Mouse (Mus musculus) neural tube, embryonic 11.5 days (tissue): ENCODE data around the gene Afap1. TPM values are rescaled to one million over a fixed set of nuclear protein-coding genes. Genes with fewer than 3 reads are reported as not detected.

Source experiments
- ATAC-seq: fragments of 200-750 bp; cut with Nextera tagmentation; 2 replicates; pipeline ENCODE4 v1.8.0; 2017; ENCODE audit warnings: moderate number of reproducible peaks, mild to moderate bottlenecking, moderate TSS enrichment, moderate library complexity; ENCODE audit not compliant: insufficient read depth, low FRiP score, low TSS enrichment
- DNase-seq: peaks from one replicate; pipeline ENCODE4 v3.0.0-alpha.2; 2015; ENCODE audit warnings: low spot score
- H3K27ac ChIP-seq: fragments of 300-500 bp; sonication (generic); 2 replicates; pipeline ENCODE4 v1.5.1; 2014; ENCODE audit warnings: low read depth, mild to moderate bottlenecking, low read length
- H3K27me3 ChIP-seq: fragments of 300-500 bp; sonication (generic); 2 replicates; pipeline ENCODE4 v1.6.1; 2014; ENCODE audit warnings: mild to moderate bottlenecking, low read length, mixed read lengths; ENCODE audit not compliant: control insufficient read depth, insufficient read depth
- H3K36me3 ChIP-seq: fragments of 300-500 bp; sonication (generic); 2 replicates; pipeline ENCODE4 v1.6.1; 2014; ENCODE audit warnings: mild to moderate bottlenecking, low read length, moderate library complexity, mixed read lengths; ENCODE audit not compliant: control insufficient read depth, insufficient read depth
- H3K4me1 ChIP-seq: fragments of 300-500 bp; sonication (generic); 2 replicates; pipeline ENCODE4 v1.6.1; 2014; ENCODE audit warnings: low read length, mixed read lengths; ENCODE audit not compliant: control insufficient read depth, insufficient read depth
- H3K4me2 ChIP-seq: fragments of 300-500 bp; sonication (generic); 2 replicates; pipeline ENCODE4 v1.6.1; 2014; ENCODE audit warnings: low read depth, mild to moderate bottlenecking, moderate library complexity
- H3K4me3 ChIP-seq: fragments of 300-500 bp; sonication (generic); 2 replicates; pipeline ENCODE4 v1.5.1; 2014; ENCODE audit warnings: low read depth, low read length
- H3K9ac ChIP-seq: fragments of 300-500 bp; sonication (generic); 2 replicates; pipeline ENCODE4 v1.6.1; 2014; ENCODE audit warnings: mild to moderate bottlenecking, low read length
- H3K9me3 ChIP-seq: fragments of 300-500 bp; sonication (generic); 2 replicates; pipeline ENCODE4 v1.6.1; 2016; ENCODE audit warnings: low read length; ENCODE audit not compliant: control insufficient read depth
- WGBS: fragments of 180-500 bp; shearing (Covaris S2); extraction: QIAGEN DNeasy Blood & Tissue Kit; methylation state at CpG from one replicate; pipeline ENCODE4 v1.1.7; 2014; 5-methylcytosine and 5-hydroxymethylcytosine counted together
- polyA plus RNA-seq: library from polyadenylated mRNA; unstranded; fragments of >200 nt; fragmentation: Nextera tagmentation; extraction: Ambion mirVana; gene quantifications from 2 replicates; pipeline ENCODE4 v1.2.1, GENCODE M21; 2014

The Afap1 gene
- polyA plus RNA-seq, 1 experiment from 2014 or later: 61.8 TPM

GRCm38 (mm10) chr5:35918387-35918786, 25.3 kb downstream of the Afap1 start:
- no peaks in the 10 kb centered on the region for H3K27me3 ChIP-seq
- peak overlapping the region; percentile 82 for H3K27ac ChIP-seq
- no peaks in the 10 kb centered on the region for H3K9me3 ChIP-seq
- no peaks in the 10 kb centered on the region for H3K36me3 ChIP-seq
- H3K4me2 ChIP-seq: no peak overlapping the region
- DNase-seq (no peak), ATAC-seq (no peak)
- peak overlapping the region; percentile 24; the same call in 1 of the 2 replicates for H3K9ac ChIP-seq
- WGBS: 39% methylated on average over 8 of the region's 8 CpGs
- no peak overlapping the region for H3K4me3 ChIP-seq
- H3K4me1 ChIP-seq: peaks cover 39% of the 10 kb centered on the region

GRCm38 (mm10) chr5:35920076-35920475, 27.0 kb downstream of the Afap1 start:
- H3K9me3 ChIP-seq: no peaks in the 10 kb centered on the region
- H3K4me2 ChIP-seq: no peak overlapping the region
- 49% methylated on average over 4 of the region's 4 CpGs for WGBS
- H3K4me3 ChIP-seq: no peak overlapping the region
- H3K36me3 ChIP-seq: no peaks in the 10 kb centered on the region
- no peaks in the 10 kb centered on the region for H3K27me3 ChIP-seq
- H3K27ac ChIP-seq: peak overlapping the region; percentile 82; the same call in 1 of the 2 replicates
- DNase-seq: no peak
- ATAC-seq: no peak
- H3K4me1 ChIP-seq: peaks cover 45% of the 10 kb centered on the region
- no peak overlapping the region for H3K9ac ChIP-seq

GRCm38 (mm10) chr5:35920557-35920956, 27.4 kb downstream of the Afap1 start:
- Histone ChIP-seq H3K4me1 (peaks cover 46% of the 10 kb centered on the region), H3K27me3 (no peaks in the 10 kb centered on the region), H3K9ac (no peak overlapping the region), H3K27ac (no peak overlapping the region), H3K36me3 (no peaks in the 10 kb centered on the region), H3K9me3 (no peaks in the 10 kb centered on the region), H3K4me2 (no peak overlapping the region), H3K4me3 (no peak overlapping the region)
- ATAC-seq (no peak), DNase-seq (no peak)

- H3K9me3 ChIP-seq: no peaks in the 10 kb centered on the region
- 84% methylated on average over 6 of the region's 6 CpGs for WGBS
- ATAC-seq: no peak
These were observed 28.0 kb downstream of the Afap1 start for GRCm38 (mm10) chr5:35921141-35921540.

DNA sequence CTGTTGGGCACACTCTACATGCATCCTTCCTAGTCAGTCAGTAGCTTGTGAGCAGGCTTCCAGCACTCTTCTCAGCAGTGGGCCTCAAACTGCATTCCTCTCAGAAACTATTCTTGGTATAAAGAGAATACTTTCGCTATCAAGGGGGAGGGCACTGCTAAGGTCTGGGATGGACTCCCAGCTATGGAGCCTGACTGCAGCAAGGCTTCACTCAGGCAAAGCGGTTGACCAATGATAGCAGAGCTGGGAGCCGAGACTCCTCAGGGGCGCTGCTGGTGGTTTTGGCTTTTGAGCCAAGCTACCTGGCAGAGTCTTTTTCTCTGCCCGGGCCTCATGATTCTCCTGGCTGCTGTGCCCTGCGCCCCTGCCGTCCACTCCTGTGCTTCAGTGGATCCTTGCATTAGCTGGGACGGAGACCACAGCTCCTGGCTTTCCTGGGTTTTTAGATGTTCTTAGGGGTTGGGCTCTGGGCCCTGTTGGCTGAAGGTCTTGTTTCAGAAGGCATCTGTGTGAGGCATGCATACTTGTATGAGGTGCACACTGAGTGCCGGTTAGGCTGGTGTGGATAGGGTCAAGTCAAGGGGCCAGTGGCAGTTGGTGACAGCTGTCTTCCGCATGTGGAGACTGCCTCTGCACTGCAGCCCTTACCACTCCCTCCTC, 28.6 kb downstream of the Afap1 start:
- H3K4me1 ChIP-seq: peaks cover 57% of the 10 kb centered on the region
- ATAC-seq (no peak), DNase-seq (no peak)
- no peak overlapping the region for H3K4me2 ChIP-seq
- H3K9me3 ChIP-seq: no peaks in the 10 kb centered on the region
- H3K9ac ChIP-seq: no peak overlapping the region
- H3K4me3 ChIP-seq: no peak overlapping the region
- no peaks in the 10 kb centered on the region for H3K27me3 ChIP-seq
- 0 out of 2 replicates have a peak overlapping the region, but pooled peaks have one; percentile 47 for H3K27ac ChIP-seq
- no peaks in the 10 kb centered on the region for H3K36me3 ChIP-seq
- WGBS: 55% methylated on average over 10 of the region's 10 CpGs

More at GRCm38 (mm10) chr5:35921141-35921540, 28.0 kb downstream of the Afap1 start:
- H3K27ac ChIP-seq: no peak overlapping the region
- H3K4me1 ChIP-seq: peaks cover 52% of the 10 kb centered on the region
- H3K9ac ChIP-seq: no peak overlapping the region
- H3K4me3 ChIP-seq: no peak overlapping the region
- no peaks in the 10 kb centered on the region for H3K27me3 ChIP-seq
- no peaks in the 10 kb centered on the region for H3K36me3 ChIP-seq
- no peak for DNase-seq
- no peak overlapping the region for H3K4me2 ChIP-seq

DNA sequence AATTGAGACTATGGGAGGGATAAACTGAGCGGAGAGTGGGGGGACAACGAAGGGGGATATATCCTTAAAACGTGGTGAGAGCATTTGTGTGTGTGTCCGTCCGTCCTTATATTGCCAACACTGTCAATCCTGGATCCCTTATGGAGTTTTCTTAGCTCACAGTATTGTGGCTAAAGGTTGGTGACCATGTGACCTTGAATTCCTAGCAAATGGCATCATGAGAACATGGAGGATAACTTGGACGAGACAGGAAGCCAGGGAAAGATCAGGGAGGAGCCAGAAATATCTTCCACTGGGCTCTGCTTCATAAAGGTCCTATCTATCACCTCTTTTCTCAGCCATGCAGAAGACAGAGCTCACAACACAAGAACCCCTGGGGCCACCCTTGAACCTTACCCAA, 30.3 kb downstream of the Afap1 start:
- no peak for DNase-seq
- no peak overlapping the region for H3K4me3 ChIP-seq
- peaks cover 55% of the 10 kb centered on the region for H3K4me1 ChIP-seq
- WGBS: 90% methylated on average over 6 of the region's 6 CpGs
- ATAC-seq: no peak
- H3K4me2 ChIP-seq: no peak overlapping the region
- no peaks in the 10 kb centered on the region for H3K9me3 ChIP-seq
- H3K9ac ChIP-seq: no peak overlapping the region
- no peaks in the 10 kb centered on the region for H3K27me3 ChIP-seq
- H3K27ac ChIP-seq: no peak overlapping the region
- no peaks in the 10 kb centered on the region for H3K36me3 ChIP-seq

DNA sequence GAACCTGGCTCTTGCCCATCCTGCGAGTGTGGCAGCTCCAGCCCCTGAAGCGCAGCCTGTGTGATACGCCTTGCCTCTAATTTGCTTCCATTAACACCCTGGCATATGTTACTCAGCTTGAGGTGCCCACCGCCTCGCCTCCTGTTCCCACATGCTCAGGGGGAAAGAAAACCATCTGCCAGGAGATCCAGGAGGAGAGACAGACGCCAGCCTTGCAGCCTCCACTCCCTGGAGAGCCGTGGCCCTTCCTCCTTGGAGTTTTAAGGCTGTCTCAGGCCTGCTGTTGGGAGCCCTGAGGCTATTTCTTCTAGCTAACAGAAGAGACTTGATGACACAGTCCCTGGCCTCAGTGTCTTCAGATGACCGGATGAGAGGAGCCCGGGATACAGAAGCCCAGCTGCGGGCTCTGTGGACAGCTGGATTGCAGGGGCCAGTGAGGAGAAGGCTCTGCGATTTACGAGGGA, 32.1 kb downstream of the Afap1 start:
- Histone ChIP-seq H3K4me3 (no peak overlapping the region), H3K27ac (peak overlapping the region; percentile 58), H3K9me3 (no peaks in the 10 kb centered on the region), H3K9ac (no peak overlapping the region), H3K36me3 (no peaks in the 10 kb centered on the region), H3K4me1 (peaks cover 44% of the 10 kb centered on the region), H3K27me3 (no peaks in the 10 kb centered on the region), H3K4me2 (no peak overlapping the region)
- ATAC-seq (0 out of 2 replicates have a peak, but pooled peaks have one; percentile 49), DNase-seq (peak; percentile 53)
- 28% methylated on average over 12 of the region's 12 CpGs for WGBS

GRCm38 (mm10) chr5:35926511-35926910, 33.4 kb downstream of the Afap1 start:
- H3K4me1 ChIP-seq: peaks cover 40% of the 10 kb centered on the region

DNA sequence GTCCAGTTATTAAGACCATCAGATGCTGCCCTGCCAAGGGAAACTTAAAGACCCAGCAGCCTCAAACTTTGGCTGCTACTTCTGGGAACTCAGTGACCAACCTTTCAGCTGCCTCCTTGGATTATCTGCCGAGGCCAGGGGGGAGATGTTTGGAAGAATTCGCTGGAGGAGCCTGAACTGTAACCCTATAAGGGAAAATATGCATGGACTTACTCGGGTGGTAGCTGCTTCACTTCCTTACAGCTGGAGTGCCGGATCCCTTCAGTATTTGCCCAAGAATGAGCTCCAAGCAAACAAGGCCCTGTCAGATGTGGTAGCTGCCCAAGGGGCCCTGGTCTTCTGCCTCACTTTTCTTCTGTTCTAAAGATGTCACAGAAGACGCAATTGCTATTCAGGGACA, 38.2 kb downstream of the Afap1 start:
- Histone ChIP-seq H3K27me3 (no peaks in the 10 kb centered on the region), H3K4me3 (no peak overlapping the region), H3K9ac (no peak overlapping the region), H3K27ac (no peak overlapping the region), H3K9me3 (no peaks in the 10 kb centered on the region), H3K4me1 (peaks cover 11% of the 10 kb centered on the region), H3K36me3 (no peaks in the 10 kb centered on the region; the same call in none of the 2 replicates), H3K4me2 (no peak overlapping the region)
- no peak for DNase-seq
- WGBS: 75% methylated on average over 5 of the region's 5 CpGs
- ATAC-seq: no peak

More at GRCm38 (mm10) chr5:35926511-35926910, 33.4 kb downstream of the Afap1 start:
- Histone ChIP-seq H3K4me3 (no peak overlapping the region), H3K27ac (no peak overlapping the region), H3K27me3 (no peaks in the 10 kb centered on the region), H3K9ac (0 out of 2 replicates have a peak overlapping the region, but pooled peaks have one; percentile 18), H3K9me3 (no peaks in the 10 kb centered on the region), H3K36me3 (no peaks in the 10 kb centered on the region), H3K4me2 (no peak overlapping the region)
- DNase-seq (no peak), ATAC-seq (no peak)
- 81% methylated on average over 8 of the region's 8 CpGs for WGBS
